Mouse (Mus musculus) common myeloid progenitor, adult 5-6 weeks (primary cell): ENCODE measurements around the gene Lrmda. TPM values are rescaled to one million over a fixed set of nuclear protein-coding genes. Genes with fewer than 3 reads are reported as not detected.
A peak's percentile ranks its signal among the peaks of the same experiment; 100 is the strongest.

Experiments used
- ATAC-seq: replicated peaks from 2 replicates; pipeline ENCODE4 v1.8.0; 2016; ENCODE audit warnings: low read depth, mild to moderate bottlenecking, moderate TSS enrichment, inconsistent platforms; ENCODE audit not compliant: poor library complexity, severe bottlenecking
- total RNA-seq: library from RNA; stranded (forward); fragments of 200-1000, 187-1606 nt; gene quantifications from 2 replicates; pipeline ENCODE4 v1.2.3, GENCODE M21; 2017

Gene Lrmda
- total RNA-seq, 1 experiment from 2014 or later: 13.2 TPM

DNA sequence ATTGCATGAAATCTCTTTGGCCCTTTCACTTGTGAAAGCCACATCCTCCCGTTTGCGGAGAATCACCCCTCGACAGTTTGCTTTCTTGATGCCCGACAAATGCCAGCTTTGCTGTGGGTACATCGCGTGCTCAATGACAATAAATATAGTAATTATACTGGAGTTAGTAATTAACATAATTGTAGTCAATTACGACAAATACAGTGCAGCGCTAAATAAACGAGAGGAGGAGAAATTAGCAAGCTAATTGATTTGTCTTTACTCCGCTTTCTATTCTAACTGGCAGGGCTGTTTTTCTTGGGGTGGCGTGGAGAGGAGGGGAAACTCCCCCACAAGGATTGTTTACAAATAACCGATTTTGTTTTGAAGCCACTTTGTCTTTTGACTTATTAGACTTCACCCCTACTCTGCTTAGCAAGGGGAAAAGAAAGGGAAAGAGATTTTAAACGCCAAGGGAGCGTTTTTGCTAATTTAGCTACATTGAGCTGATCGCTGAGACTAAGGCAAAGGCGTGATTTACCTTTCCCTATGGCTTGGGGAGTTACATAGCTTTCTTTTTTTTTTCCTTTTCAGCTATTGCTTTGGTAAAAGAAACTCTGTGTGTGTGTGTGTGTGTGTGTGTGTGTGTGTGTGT lies 18.1 kb downstream of the Lrmda start:
- no peak for ATAC-seq

DNA sequence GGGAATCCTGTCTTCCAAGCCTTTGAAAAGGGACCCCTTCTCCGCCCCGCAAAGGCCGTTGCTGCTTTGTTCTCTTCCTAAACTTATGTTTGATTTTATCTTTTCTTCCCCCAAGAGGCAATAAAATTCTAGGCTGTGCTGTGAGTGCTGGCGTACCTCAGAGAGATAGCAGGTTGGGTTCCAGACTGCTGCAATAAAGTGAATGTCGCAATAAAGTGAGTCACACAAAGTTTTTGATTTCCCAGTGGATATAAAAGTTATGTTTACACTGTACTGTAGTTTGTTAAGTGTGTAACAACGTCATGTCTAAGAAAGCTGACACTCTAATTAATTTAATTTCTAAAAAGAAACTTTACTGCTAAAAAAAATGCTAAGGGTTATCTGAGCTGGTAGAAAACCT lies 22.6 kb downstream of the Lrmda start:
- no peak for ATAC-seq

DNA sequence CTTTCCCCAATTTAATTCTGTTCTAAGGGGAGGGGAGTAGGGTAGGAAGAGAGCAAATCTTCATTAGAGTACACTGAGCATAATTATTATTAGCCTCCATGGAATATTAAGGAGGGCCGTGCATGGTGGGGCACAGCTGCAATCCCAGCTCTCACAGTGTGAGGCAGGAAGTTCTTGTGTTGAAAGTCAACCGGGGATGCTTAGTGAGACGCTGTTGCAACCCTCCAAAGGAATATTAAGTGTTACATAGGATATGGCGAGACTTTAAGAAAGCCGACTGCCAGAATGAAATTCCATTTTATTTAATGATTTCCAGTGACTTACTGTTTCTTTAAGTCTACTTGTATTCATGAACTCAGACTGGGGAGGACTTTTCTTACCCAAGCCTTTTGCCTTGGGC lies 23.9 kb downstream of the Lrmda start:
- ATAC-seq: no peak

DNA sequence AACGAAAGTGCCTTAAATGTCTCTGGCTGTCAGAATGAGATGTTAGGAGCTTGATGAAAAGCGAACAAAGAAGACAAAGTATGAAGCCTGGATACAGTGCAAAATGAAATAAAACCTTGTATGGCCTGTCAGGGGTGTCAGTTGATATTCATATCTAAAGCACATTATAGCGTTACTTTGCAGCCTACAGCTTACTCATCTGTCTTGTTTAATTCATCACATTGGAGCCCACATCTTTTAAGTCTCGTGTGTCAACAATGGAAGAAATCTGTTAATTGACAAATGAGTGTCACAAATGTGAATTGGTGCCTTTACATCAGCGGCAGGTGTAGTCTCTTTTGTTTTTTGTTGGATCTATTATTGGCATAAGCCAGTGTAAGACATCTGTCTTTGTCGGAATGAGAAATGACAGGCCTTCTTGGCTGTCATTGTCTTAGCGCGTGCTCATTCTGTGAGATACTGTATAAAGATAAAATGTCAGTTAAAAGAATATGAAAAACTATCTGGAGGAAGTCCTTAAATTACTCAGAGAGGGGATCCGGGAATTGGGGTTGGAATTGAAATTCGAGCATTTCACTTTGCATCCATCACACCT lies 26.8 kb downstream of the Lrmda start:
- ATAC-seq: no peak

DNA sequence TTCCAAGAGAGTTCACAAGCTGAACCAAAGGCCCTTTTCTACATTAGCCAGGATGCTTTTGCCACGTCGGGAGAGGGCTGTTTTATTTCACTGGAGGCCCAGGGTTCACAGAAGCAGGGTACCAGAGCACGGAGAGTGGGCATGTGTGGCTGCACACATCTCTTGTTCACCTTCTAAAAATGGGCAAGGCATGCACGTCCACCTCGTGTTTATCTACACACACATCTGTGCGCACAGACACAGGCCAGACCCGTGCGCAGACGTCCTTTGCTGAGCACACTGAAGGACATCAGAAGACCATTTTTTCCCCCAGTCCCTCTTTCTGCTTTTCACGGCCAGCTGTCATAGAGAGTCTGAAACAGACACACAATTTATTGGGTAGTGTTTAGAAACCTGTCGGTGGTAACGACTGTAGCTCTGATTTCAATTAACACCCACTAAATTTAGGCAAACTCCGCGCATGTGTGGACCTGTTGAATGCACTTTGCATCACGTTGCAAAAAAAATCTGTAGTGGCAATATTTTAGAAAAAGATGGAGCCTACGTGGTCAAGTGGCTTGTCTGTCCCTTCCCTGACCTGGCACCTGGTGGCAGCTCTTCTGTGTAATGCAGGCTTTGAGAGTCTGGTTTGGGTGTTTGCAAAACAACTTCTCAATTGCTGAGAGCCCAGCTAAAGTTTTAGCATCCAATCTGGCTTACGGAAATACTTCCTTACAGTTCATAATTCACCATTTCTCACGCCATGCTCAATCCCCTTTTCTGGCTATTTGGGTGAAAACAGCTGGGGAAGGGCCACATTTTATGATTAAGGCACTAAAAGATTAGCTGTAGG lies 28.8 kb downstream of the Lrmda start:
- no peak for ATAC-seq

DNA sequence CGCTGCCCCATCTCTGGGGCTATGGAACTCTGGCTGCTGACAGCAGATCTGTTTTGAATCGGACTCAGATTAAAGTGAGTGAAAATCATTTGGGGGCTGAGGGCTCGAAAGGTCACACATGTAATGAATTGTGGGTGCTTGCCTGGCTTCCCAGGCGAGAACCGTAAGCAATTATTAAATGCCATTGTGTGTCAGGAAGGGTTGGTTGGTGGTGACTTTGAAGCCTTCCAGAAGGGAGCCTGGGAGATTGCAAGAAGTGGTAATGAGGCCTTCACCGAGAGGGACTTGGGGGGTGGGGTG lies 29.3 kb downstream of the Lrmda start:
- ATAC-seq: no peak

DNA sequence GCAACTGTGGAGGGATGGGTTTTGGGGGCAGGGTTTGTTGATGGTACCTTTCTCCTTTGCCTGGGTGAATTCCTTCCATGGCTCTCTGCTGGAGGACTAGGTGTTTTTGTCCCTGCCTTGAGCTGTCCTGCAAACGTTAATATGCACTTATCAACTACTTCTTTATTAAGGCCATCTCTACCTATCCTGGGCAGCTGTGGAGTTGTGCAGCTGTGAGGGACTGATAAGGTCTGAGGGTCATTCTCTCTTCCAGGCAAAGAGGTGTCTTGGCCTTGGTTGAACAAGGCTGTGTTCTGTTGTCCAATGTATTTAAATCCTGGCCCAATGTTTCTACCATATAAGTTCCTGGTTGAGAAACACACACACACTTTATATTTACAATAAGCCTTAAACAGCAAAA lies 29.8 kb downstream of the Lrmda start:
- ATAC-seq: no peak

DNA sequence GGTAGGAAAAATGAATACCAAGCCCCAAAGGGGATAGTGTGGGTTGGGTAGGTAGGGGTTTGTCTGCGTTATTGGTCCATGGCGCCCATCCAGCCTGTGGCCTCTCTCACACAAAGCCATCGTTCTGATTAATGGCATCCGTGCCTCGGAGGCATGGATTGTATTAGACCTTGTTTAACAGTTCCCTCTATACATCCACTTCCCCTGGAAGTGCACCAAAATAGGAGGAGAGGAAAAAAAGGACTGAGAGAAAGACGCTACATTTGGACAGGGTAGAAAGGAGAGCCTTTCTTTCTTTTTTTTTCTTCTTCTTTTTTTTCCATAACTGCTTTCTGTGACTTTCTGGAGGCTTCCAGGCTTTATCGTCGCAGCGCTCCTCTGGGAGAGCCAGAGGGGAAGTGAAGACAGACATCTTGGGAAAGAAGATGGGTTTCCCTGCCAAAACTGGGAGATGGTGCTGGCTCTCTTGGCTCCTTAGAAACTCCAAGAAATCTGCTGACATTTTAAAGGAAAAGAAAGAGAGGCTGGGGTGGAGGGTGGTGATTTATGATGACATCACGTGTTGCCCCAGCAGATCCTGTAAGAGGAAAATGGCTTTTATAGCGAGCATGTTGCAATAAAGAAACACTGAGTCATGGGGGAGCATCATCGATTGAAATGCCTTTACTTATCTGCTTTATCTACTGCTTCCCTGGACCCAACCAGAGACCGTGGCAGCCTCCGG lies 32.6 kb downstream of the Lrmda start:
- ATAC-seq: no peak

DNA sequence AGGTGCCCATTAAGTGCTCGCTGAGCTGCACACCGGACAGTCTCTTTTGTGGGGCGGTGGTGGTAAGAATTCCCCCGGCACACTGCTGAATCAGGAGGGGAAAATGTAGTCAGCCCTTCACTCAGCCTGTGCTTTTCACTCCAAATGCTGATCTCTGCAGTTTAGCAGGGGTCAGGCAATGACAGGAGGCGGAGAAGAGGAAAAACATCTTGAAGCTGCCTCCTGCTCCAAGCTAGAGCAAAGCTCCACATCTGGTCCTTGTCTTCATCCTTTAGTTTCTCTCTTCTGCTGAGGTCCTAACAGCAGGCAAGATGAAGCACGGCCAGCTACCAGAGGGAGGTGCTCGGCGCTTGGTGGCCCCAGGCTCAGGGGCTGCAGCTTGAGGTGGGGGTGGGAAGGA lies 36.1 kb downstream of the Lrmda start:
- no peak for ATAC-seq

DNA sequence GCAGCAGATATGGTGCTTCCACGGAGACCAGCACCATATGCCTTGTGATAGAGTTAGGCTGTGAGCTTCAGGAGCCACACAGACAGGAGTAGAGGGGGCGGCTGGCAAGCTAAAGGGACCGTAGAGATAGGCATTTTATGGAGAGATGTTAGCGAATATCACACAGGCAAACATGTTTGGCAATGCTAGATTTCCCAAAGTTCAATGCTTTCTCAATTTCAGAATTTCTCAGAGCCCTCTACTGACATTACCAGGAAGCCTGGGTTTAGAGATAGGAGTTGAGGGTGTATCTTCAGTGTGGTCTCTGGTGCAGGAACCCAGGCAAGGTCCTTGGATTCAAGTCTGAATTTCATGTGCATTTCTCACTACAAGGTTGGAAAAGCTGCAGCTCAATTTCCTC lies 36.7 kb downstream of the Lrmda start:
- peak; percentile 78 for ATAC-seq

DNA sequence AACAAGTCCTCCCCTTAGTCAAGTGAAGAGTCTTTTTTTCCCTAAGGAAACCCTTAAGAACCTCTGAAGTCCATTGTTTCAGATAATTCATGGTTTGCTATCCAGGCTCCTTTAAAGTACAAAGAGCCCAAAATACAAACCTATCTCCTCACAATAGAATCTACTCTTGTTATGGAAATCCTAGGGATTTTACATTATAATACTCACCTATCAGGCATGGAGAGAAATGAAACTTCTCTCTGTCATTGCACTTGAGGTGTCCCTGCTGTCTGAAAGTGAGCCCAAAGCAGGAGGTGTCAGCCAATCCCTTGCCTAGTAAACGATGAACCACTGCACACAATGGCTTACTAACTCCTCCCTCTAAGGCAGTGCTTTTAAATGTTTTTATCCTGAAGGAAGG lies 39.2 kb downstream of the Lrmda start:
- no peak for ATAC-seq

DNA sequence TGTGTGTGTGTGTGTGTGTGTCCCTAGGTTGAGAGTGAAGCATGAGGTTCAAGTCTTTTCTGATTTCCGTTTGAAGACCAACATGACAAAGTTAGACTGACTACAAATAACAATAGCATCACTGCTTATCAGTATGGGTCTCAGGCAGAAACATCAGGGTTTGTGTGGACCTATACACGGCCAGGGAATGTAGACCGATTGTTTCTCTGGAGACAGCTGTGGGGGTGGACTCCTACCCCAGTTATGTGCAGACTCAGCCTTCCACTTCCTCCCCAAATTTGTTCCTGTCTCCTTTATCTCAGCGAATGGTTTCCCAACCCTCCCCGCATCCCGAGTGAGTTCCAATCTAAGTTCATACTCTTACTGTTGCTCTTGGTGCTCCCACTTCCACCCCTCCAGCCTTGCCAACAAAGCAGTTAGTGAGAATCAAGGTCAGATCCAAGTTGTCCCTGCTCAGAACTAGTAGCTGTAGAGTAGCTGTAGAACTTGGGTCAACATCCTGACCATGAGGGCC lies 39.9 kb downstream of the Lrmda start:
- no peak for ATAC-seq

DNA sequence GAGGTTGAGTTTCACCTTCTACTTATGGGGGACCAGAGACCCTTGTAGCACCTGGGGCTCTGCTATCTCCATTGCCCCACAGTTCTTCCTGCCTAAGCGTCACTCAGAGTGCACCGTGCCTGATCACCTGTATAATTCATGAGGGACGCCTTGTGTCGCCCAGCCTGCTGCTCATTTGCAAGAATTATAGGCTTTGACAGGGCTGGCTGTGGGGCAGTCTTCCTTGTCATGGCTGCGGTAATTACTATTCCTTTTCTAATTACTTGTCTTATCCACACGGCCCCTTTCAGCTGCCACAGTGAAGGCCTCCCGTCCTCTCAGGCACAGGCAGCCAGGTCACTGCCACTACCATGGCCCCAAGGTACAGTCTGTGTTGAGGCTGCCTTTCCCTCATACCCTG lies 41.3 kb downstream of the Lrmda start:
- ATAC-seq: no peak

DNA sequence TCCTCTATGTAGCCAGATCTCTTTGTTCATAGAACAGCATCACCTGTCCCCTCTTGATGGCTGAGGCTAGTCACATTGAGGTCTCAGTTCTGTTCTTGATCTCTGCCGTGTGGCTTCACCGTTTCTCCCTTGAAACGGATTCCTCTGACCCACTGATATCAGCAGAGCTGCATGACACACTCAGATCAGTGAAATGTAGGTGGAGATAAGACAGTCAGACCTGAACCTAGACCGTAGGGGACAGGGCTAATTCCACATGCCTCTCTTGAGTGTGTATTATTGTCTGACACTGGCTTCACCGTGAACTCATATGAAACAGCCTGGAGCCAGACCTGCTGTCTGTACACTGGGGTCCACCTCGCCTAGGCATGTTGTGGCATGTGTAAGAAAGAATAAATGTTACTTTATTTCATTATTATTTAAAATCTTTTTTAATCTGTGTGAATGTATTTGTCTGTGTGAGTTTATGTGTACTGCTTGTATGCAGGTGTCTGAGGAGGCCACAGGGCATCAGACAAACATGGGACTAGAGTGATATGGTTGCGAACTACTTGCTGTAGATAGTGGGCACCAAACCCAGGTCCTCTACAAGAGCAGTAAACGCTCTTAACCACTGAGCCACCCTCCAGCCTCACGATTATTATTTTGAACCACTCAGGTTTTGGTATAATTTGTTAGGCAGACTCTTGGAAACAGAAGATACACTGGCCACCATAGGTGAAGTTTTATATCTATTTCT lies 42.8 kb downstream of the Lrmda start:
- no peak for ATAC-seq

DNA sequence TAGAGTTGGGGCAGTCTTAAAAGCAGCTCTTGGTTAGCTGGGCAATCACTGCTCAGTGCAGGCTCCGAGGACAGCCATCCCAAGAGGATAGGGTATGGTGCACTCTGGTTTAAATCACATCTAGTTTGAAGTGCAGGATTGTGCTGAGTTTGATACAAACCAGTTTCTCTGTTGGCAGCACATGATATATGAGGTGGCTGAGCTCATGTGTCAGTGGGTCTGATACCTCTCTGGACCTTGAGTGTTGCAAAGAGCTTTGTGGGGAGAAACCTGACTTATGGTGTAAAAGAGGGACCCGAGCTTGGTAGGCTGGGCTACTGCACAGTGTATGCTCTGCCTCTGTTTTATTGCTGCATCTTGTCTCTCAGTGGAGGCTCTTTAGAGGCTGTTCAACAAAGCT lies 49.7 kb downstream of the Lrmda start:
- no peak for ATAC-seq

DNA sequence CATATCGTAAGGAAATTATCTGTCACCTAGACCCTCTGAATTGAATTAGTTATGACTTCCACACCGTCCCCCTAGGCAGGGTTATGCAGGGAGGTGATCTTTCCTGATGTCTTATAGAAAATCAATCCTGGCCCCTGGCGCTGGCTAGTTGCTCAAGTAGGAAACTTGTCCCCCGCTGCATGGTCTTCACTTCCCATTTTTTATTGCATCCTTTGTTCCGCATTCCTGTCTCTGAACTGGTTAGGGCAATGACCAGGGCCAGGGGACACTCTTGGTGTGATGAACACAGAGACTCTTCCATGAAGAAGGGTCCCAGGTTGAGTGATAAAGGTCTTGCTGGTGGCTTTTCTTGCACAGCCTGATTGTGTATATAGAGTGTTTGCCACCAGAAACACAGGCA lies 53.9 kb downstream of the Lrmda start:
- 0 out of 2 replicates have a peak, but pooled peaks have one; percentile 22 for ATAC-seq

DNA sequence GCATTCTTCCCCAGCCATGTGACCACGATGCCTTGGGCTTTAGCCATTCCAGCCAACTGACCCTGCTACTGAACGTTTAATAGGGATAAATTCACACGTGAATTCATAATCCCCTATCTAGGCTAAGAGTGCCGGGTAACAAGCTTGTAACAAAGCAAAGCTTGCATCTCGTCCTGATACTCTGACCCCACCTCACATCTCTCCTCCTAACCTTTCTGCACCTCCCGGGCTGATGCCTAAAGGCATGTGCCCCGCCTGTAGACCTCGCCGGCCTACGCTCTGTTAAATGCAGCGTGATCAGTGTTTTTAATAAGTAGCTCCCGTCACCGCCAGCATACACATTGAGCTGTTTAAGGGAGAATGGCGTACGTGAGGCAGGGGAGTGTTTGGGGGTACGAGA lies 54.7 kb downstream of the Lrmda start:
- ATAC-seq: no peak

DNA sequence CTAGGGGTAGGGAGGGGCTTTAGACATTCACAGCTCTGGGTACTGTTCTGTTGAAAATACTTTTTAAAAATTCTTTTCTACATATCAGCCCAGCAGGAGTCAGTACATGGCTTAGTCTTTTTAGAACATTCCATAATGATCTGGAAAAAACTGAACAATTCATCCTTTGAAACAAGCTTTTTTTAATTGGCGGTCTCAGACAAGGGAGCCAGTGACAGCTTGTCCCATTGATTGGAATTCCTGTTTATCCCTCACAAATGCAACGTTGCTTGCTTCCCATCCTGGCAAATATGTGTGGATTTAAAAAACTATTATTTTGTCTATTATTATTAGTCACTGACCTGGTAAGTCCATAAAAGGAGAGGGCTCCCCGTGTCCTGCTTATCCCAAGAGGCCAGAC lies 64.4 kb downstream of the Lrmda start:
- no peak for ATAC-seq

DNA sequence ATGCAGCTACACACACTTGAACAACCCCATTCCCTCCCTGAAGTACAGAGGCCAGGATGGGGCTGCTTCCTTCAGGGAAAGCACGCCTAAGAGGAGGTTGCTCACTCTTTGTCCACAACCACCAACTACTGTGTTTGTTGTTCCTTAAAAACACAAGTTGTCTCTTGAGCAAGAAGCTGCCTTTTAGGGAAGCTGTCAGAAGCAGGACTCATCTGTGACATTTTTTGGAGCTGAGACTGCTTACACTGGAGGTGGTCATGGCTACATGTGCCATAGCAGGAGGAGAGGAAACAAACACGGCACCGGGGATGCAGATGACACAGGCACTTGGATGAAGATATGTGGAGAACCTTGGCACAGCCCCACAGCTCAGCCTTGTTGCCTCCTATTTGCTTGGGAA lies 65.9 kb downstream of the Lrmda start:
- ATAC-seq: no peak

DNA sequence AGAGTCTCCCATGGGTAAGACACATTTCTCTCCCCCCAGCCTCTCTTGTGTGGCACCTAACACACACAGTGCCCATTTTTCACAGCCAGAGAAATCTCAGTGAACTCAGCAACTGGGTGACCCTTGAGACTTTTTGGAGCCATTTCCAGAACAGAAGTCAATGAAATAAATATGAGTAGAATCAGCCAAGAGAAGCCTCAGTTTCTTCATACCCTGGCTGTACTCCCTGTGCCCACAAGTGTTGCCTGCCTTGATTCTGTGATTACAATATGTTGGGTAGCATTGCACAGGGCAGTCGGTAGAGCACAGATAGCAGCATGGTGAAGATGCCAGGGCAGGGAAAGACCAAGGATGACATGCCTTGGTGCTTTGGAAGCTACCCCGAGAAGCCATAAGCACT lies 69.1 kb downstream of the Lrmda start:
- no peak for ATAC-seq
